Mouse (Mus musculus): ENCODE results near the gene Proca1. TPM values are rescaled to one million over a fixed set of nuclear protein-coding genes. Genes with fewer than 3 reads are reported as not detected.
A peak's percentile ranks its signal among the peaks of the same experiment; 100 is the strongest.

Proca1 gene
- total RNA-seq, 1 experiment = 0.80 TPM

DNA sequence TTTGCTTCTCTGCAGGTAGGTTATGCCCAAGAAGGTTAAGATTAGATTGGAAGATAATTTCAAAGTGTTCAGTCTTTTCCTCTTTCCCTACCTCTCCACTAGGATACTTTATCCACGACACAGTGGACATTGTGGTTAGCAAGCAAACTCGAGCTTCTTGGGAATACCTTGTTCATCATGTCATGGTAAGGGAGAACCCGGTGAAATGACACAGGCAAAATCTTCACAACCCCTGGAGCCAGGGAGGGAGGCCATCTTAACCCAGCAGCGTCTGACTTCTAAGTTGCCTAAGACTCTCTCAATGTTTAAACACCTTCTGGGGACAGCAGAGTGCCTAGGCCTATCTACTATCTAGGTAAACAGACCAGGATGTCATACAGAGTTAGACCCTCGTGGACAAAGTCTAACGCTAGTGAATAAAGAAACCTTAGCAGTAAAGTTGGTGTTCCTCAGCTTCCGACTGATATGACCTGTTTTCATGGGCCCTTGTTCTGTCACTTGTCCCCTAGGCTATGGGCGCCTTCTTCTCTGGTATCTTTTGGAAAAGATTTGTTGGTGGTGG lies 13.7 kb upstream of the Proca1 start:
- peak overlapping the region; percentile 88 to 90 for H3K4me3 ChIP-seq (ENCODE audit: insufficient read depth in 1 of 2, low read depth in 1 of 2, low read length in 2 of 2, poor library complexity in 1 of 2, severe bottlenecking in 1 of 2)
- H3K9me3 ChIP-seq (ENCODE audit: control insufficient read depth, insufficient read depth, low read depth, low read length) = no peaks in the 10 kb centered on the region
- H3K9ac ChIP-seq (ENCODE audit: insufficient read depth, low read depth, low read length, poor library complexity, severe bottlenecking) = peak overlapping the region; percentile 99
- TF ChIP-seq CHD2 (IDR thresholded peaks at IDR 0.05; ENCODE audit: low read depth, low read length) = peak; percentile 7; the same call in 1 of the 2 replicates
- no peak for TF ChIP-seq ZNF384 (IDR thresholded peaks at IDR 0.05; ENCODE audit: low read depth, low read length)
- TF ChIP-seq ZC3H11A (IDR thresholded peaks at IDR 0.05; ENCODE audit: borderline replicate concordance, low read depth, low read length) = no peak
- no peak for TF ChIP-seq MAFK (IDR thresholded peaks at IDR 0.05; ENCODE audit: insufficient read depth, low read depth, low read length)
- no peak for TF ChIP-seq HCFC1 (IDR thresholded peaks at IDR 0.05; ENCODE audit: borderline replicate concordance, insufficient read depth, low read length)
- peaks cover 34% of the 10 kb centered on the region for H3K36me3 ChIP-seq (ENCODE audit: control insufficient read depth, insufficient read depth, low read length, poor library complexity, severe bottlenecking)
- peak overlapping the region; percentile 8; the same call in 1 of the 2 replicates for H3K27ac ChIP-seq (ENCODE audit: insufficient read depth, low read depth, low read length, poor library complexity, severe bottlenecking)
- in situ Hi-C loops (cut with MboI; ENCODE audit: low sequenced_read_pairs in 2 of 2, unreplicated experiment in 2 of 2) = no loop called here
- DNase-seq (ENCODE audit: low read depth, low spot score) = no peak
- no peaks in the 10 kb centered on the region; a peak in 1 of 4 replicates for H3K4me1 ChIP-seq (ENCODE audit: control insufficient read depth in 2 of 2, insufficient read depth in 2 of 2, low read length in 2 of 2, poor library complexity in 1 of 2)

- Histone ChIP-seq H3K36me3 (ENCODE audit: control insufficient read depth, insufficient read depth, low read length, poor library complexity, severe bottlenecking) (peaks cover 34% of the 10 kb centered on the region), H3K4me1 (ENCODE audit: control insufficient read depth in 2 of 2, insufficient read depth in 2 of 2, low read length in 2 of 2, poor library complexity in 1 of 2) (no peaks in the 10 kb centered on the region; a peak in 1 of 4 replicates), H3K27ac (ENCODE audit: insufficient read depth, low read depth, low read length, poor library complexity, severe bottlenecking) (peak overlapping the region; percentile 14; the same call in 1 of the 2 replicates), H3K9ac (ENCODE audit: insufficient read depth, low read depth, low read length, poor library complexity, severe bottlenecking) (peak overlapping the region; percentile 32; the same call in 1 of the 2 replicates), H3K9me3 (ENCODE audit: control insufficient read depth, insufficient read depth, low read depth, low read length) (no peaks in the 10 kb centered on the region), H3K4me3 (ENCODE audit: insufficient read depth in 1 of 2, low read depth in 1 of 2, low read length in 2 of 2, poor library complexity in 1 of 2, severe bottlenecking in 1 of 2) (peak overlapping the region in 1 of 2 experiments; percentile 88; a peak in 2 of 4 replicates)
- in situ Hi-C loops (cut with MboI; ENCODE audit: low sequenced_read_pairs in 2 of 2, unreplicated experiment in 2 of 2) = no loop called here
- no peak for DNase-seq (ENCODE audit: low read depth, low spot score)
- TF ChIP-seq MAFK (IDR thresholded peaks at IDR 0.05; ENCODE audit: insufficient read depth, low read depth, low read length) (no peak), CHD2 (IDR thresholded peaks at IDR 0.05; ENCODE audit: low read depth, low read length) (no peak; the same call in 1 of the 2 replicates), ZNF384 (IDR thresholded peaks at IDR 0.05; ENCODE audit: low read depth, low read length) (no peak), ZC3H11A (IDR thresholded peaks at IDR 0.05; ENCODE audit: borderline replicate concordance, low read depth, low read length) (no peak), HCFC1 (IDR thresholded peaks at IDR 0.05; ENCODE audit: borderline replicate concordance, insufficient read depth, low read length) (no peak)
These were observed 13.0 kb upstream of the Proca1 start for GRCm38 (mm10) chr11:78180081-78180761.

- Histone ChIP-seq H3K27ac (ENCODE audit: insufficient read depth, low read depth, low read length, poor library complexity, severe bottlenecking) (peak overlapping the region; percentile 94; the same call in 1 of the 2 replicates), H3K9me3 (ENCODE audit: control insufficient read depth, insufficient read depth, low read depth, low read length) (no peaks in the 10 kb centered on the region), H3K4me3 (ENCODE audit: insufficient read depth in 1 of 2, low read depth in 1 of 2, low read length in 2 of 2, poor library complexity in 1 of 2, severe bottlenecking in 1 of 2) (peak overlapping the region; percentile 88 to 89), H3K36me3 (ENCODE audit: control insufficient read depth, insufficient read depth, low read length, poor library complexity, severe bottlenecking) (peaks cover 34% of the 10 kb centered on the region), H3K9ac (ENCODE audit: insufficient read depth, low read depth, low read length, poor library complexity, severe bottlenecking) (peak overlapping the region; percentile 100), H3K4me1 (ENCODE audit: control insufficient read depth in 2 of 2, insufficient read depth in 2 of 2, low read length in 2 of 2, poor library complexity in 1 of 2) (no peaks in the 10 kb centered on the region; a peak in 1 of 4 replicates)
- no peak for DNase-seq (ENCODE audit: low read depth, low spot score)
- in situ Hi-C loops (cut with MboI; ENCODE audit: low sequenced_read_pairs in 2 of 2, unreplicated experiment in 2 of 2) = no loop called here
- TF ChIP-seq ZC3H11A (IDR thresholded peaks at IDR 0.05; ENCODE audit: borderline replicate concordance, low read depth, low read length) = no peak
- TF ChIP-seq ZNF384 (IDR thresholded peaks at IDR 0.05; ENCODE audit: low read depth, low read length) = no peak
- TF ChIP-seq CHD2 (IDR thresholded peaks at IDR 0.05; ENCODE audit: low read depth, low read length) = no peak
- no peak for TF ChIP-seq MAFK (IDR thresholded peaks at IDR 0.05; ENCODE audit: insufficient read depth, low read depth, low read length)
- TF ChIP-seq HCFC1 (IDR thresholded peaks at IDR 0.05; ENCODE audit: borderline replicate concordance, insufficient read depth, low read length) = no peak
These were observed 11.3 kb upstream of the Proca1 start for GRCm38 (mm10) chr11:78181830-78182357.

DNA sequence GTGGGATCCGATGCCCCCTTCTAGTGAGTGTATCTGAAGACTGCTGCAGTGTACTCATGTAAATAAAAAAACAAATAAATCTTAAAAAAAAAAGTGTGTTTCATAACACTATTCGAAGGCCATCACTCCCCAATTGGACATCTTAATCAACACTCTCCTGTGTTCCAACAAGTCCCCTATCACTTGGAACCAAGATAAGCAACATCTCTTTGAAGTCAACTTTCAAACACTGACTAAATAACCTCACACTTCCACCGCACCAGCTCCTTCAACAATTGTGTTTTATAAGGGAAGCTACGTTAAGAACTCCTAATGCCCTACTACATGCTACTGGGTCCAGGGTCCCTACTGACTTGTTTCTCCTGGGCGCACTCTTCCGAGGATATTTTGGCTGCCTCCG lies 10.7 kb upstream of the Proca1 start:
- in situ Hi-C loops (cut with MboI; ENCODE audit: low sequenced_read_pairs in 2 of 2, unreplicated experiment in 2 of 2) = no loop called here
- H3K4me1 ChIP-seq (ENCODE audit: control insufficient read depth in 2 of 2, insufficient read depth in 2 of 2, low read length in 2 of 2, poor library complexity in 1 of 2) = no peaks in the 10 kb centered on the region; a peak in 1 of 4 replicates
- peak overlapping the region; percentile 94; the same call in 1 of the 2 replicates for H3K27ac ChIP-seq (ENCODE audit: insufficient read depth, low read depth, low read length, poor library complexity, severe bottlenecking)
- H3K36me3 ChIP-seq (ENCODE audit: control insufficient read depth, insufficient read depth, low read length, poor library complexity, severe bottlenecking) = peaks cover 34% of the 10 kb centered on the region
- H3K4me3 ChIP-seq (ENCODE audit: insufficient read depth in 1 of 2, low read depth in 1 of 2, low read length in 2 of 2, poor library complexity in 1 of 2, severe bottlenecking in 1 of 2) = peak overlapping the region; percentile 88 to 89
- H3K9me3 ChIP-seq (ENCODE audit: control insufficient read depth, insufficient read depth, low read depth, low read length) = no peaks in the 10 kb centered on the region
- DNase-seq (ENCODE audit: low read depth, low spot score) = no peak
- TF ChIP-seq CHD2 (IDR thresholded peaks at IDR 0.05; ENCODE audit: low read depth, low read length) (no peak), MAFK (IDR thresholded peaks at IDR 0.05; ENCODE audit: insufficient read depth, low read depth, low read length) (no peak), HCFC1 (IDR thresholded peaks at IDR 0.05; ENCODE audit: borderline replicate concordance, insufficient read depth, low read length) (no peak), ZNF384 (IDR thresholded peaks at IDR 0.05; ENCODE audit: low read depth, low read length) (no peak), ZC3H11A (IDR thresholded peaks at IDR 0.05; ENCODE audit: borderline replicate concordance, low read depth, low read length) (no peak)
- H3K9ac ChIP-seq (ENCODE audit: insufficient read depth, low read depth, low read length, poor library complexity, severe bottlenecking) = peak overlapping the region; percentile 100

Data from ES-E14 (cell line).